Mouse (Mus musculus): ENCODE data around the gene Kctd4.

DNA sequence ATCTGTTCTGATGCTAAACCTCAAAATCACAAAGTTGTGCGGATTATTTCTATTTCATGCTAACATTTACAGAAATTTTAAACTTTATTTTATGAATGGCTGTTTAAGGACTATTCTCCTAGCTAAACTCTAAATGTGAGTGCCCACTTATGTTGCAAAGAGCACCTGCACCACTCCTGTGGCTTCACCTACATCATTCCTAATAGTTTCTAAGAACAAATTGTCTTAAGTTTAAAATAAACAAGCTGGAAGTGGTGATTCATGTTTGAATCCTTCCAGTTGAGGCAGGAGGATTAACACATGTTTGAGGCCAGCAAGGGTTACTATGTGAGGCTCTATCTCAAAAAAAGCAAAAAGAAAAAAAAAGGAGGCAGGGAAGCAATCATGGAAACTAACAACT is 9.6 kb downstream of the Kctd4 start:
- TF ChIP-seq GATA1 (IDR thresholded peaks at IDR 0.05; ENCODE audit: low read length) (no peak), TAL1 (IDR thresholded peaks at IDR 0.05; ENCODE audit: low read length) (no peak)

Data from erythroblast, embryonic 14.5 days (primary cell).